Mouse (Mus musculus) MEL (cell line): Measurements from ENCODE around the gene Pllp.

Experiments used
- BHLHE40 ChIP-seq: IDR thresholded peaks from 2 replicates; pipeline ENCODE4 v1.6.1; 2012; ENCODE audit warnings: low read depth, mild to moderate bottlenecking, inconsistent platforms, low read length, improper control_type of control experiment, borderline replicate concordance
- CHD2 ChIP-seq: IDR thresholded peaks from 2 replicates; pipeline ENCODE4 v1.6.1; 2011; ENCODE audit warnings: low read length, improper control_type of control experiment
- CTCF ChIP-seq, 3 experiments: IDR thresholded peaks in 2 of 3; conservative IDR thresholded peaks in 1 of 3; 2 replicates each; pipeline ENCODE4 v1.5.1; 2011 to 2012; ENCODE audit warnings: low read length in 3 of 3, low read depth in 2 of 3, mild to moderate bottlenecking in 2 of 3, improper control_type of control experiment in 1 of 3, inconsistent platforms in 1 of 3, mixed read lengths in 1 of 3, moderate library complexity in 1 of 3; ENCODE audit not compliant: control insufficient read depth in 1 of 3, insufficient read depth in 1 of 3, poor library complexity in 1 of 3, severe bottlenecking in 1 of 3
- GATA1 ChIP-seq: IDR thresholded peaks from 2 replicates; pipeline ENCODE4 v1.6.1; 2011; ENCODE audit warnings: low read depth, low read length, improper control_type of control experiment
- KAT2A ChIP-seq: conservative IDR thresholded peaks from 2 replicates; pipeline ENCODE4 v1.6.1; 2012; ENCODE audit warnings: low read depth, low read length, improper control_type of control experiment, inconsistent platforms
- MAFK ChIP-seq: IDR thresholded peaks from 2 replicates; pipeline ENCODE4 v1.6.1; 2011; ENCODE audit warnings: low read depth, mild to moderate bottlenecking, low read length, improper control_type of control experiment, borderline replicate concordance
- MYC ChIP-seq: IDR thresholded peaks from 2 replicates; pipeline ENCODE4 v1.6.1; 2011; ENCODE audit warnings: low read depth, mild to moderate bottlenecking, low read length, improper control_type of control experiment, moderate library complexity
- POLR2A ChIP-seq, 2 experiments: IDR thresholded peaks; 2 replicates each; pipeline ENCODE4 v1.6.1; 2011 to 2012; ENCODE audit warnings: low read length in 2 of 2, mild to moderate bottlenecking in 2 of 2, control low read depth in 1 of 2, improper control_type of control experiment in 1 of 2, low read depth in 1 of 2, moderate library complexity in 1 of 2; ENCODE audit not compliant: control insufficient read depth in 1 of 2, insufficient read depth in 1 of 2, poor library complexity in 1 of 2
- RAD21 ChIP-seq: IDR thresholded peaks from 2 replicates; pipeline ENCODE4 v1.6.1; 2011; ENCODE audit warnings: mild to moderate bottlenecking, low read depth, low read length, improper control_type of control experiment
- UBTF ChIP-seq: IDR thresholded peaks from 2 replicates; pipeline ENCODE4 v1.6.1; 2012; ENCODE audit warnings: low read depth, mild to moderate bottlenecking, inconsistent platforms, low read length, improper control_type of control experiment, moderate library complexity, borderline replicate concordance; ENCODE audit not compliant: insufficient read depth
- USF2 ChIP-seq, 2 experiments: IDR thresholded peaks; 2 replicates each; pipeline ENCODE4 v1.6.1; 2011 to 2012; ENCODE audit warnings: improper control_type of control experiment in 2 of 2, low read length in 2 of 2, borderline replicate concordance in 1 of 2, inconsistent platforms in 1 of 2, low read depth in 1 of 2, mild to moderate bottlenecking in 1 of 2; ENCODE audit not compliant: insufficient read depth in 1 of 2
- ZC3H11A ChIP-seq: IDR thresholded peaks from 2 replicates; pipeline ENCODE4 v1.6.1; 2012; ENCODE audit warnings: low read depth, mild to moderate bottlenecking, inconsistent platforms, low read length, improper control_type of control experiment

- TF ChIP-seq POLR2A (IDR thresholded peaks at IDR 0.05; ENCODE audit: control insufficient read depth in 1 of 2, insufficient read depth in 1 of 2, low read depth in 1 of 2, low read length in 2 of 2, poor library complexity in 1 of 2) (no peak), RAD21 (no peak), CTCF (IDR thresholded peaks at IDR 0.05 in 2 of 3, conservative IDR thresholded peaks at IDR 0.05 in 1 of 3; ENCODE audit: control insufficient read depth in 1 of 3, insufficient read depth in 1 of 3, low read depth in 2 of 3, low read length in 3 of 3, poor library complexity in 1 of 3, severe bottlenecking in 1 of 3) (no peak), MAFK (no peak), MYC (no peak), USF2 (IDR thresholded peaks at IDR 0.05; ENCODE audit: borderline replicate concordance in 1 of 2, insufficient read depth in 1 of 2, low read depth in 1 of 2, low read length in 2 of 2) (no peak), ZC3H11A (no peak), BHLHE40 (no peak), UBTF (no peak), CHD2 (no peak), KAT2A (no peak), GATA1 (no peak)
Observed at GRCm38 (mm10) chr8:94660418-94660817, 35.7 kb downstream of the Pllp start.
